Mouse (Mus musculus) lung, adult 2 months (tissue): ENCODE measurements around the gene Htr2b. TPM values are rescaled to one million over a fixed set of nuclear protein-coding genes. Genes with fewer than 3 reads are reported as not detected.

Experiments
- DNase-seq: peaks from one replicate; pipeline ENCODE4 v3.0.0; 2022
- H3K4me1 ChIP-seq: fragments of 200-500 bp; 2 replicates; pipeline ENCODE4 v1.6.1; 2011; ENCODE audit warnings: low read length; ENCODE audit not compliant: control insufficient read depth, insufficient read depth
- H3K4me3 ChIP-seq: fragments of 200-500 bp; replicated peaks from 2 replicates; pipeline ENCODE3; 2011; ENCODE audit warnings: low read depth, mild to moderate bottlenecking, control low read depth, low read length; ENCODE audit errors: extremely low read depth
- CTCF ChIP-seq: fragments of 200-500 bp; IDR thresholded peaks from 2 replicates; pipeline ENCODE4 v1.5.1; 2011; ENCODE audit warnings: mild to moderate bottlenecking, low read length, control low read depth; ENCODE audit not compliant: insufficient read depth
- POLR2A ChIP-seq: fragments of 200-500 bp; IDR thresholded peaks from 2 replicates; pipeline ENCODE4 v1.6.1; 2011; ENCODE audit warnings: low read depth, mild to moderate bottlenecking, control low read depth, low read length, borderline replicate concordance; ENCODE audit errors: extremely low read depth
- WGBS: fragments of 180-500 bp; shearing (Covaris S2); methylation state at CpG from one replicate; pipeline ENCODE4 v1.1.7; 2018; 5-methylcytosine and 5-hydroxymethylcytosine counted together
- polyA plus RNA-seq: library from polyadenylated mRNA; depleted of rRNA; stranded (reverse); fragments of >200 nt; gene quantifications from 2 replicates; pipeline ENCODE4 v1.2.3, GENCODE M21; 2012; rRNA removed

Htr2b gene
- polyA plus RNA-seq, result 0.42 and 0.73 TPM in 2 replicates

GRCm38 (mm10) chr1:86111779-86112178 lies at the start of gene Htr2b:
Htr2b (minus strand) TSS chr1:86111970.
- Histone ChIP-seq H3K4me1 (no peaks in the 10 kb centered on the region; the same call in 1 of the 2 replicates), H3K4me3 (no peak within 1 kb of the TSS)
- no peak for DNase-seq
- no peak for TF ChIP-seq CTCF
- TF ChIP-seq POLR2A, result no peak
- WGBS, result 31% methylated on average over 6 of the region's 6 CpGs

GRCm38 (mm10) chr1:86161061-86161460 lies 49.3 kb upstream of the Htr2b start:
- 87% methylated on average over 5 of the region's 5 CpGs for WGBS
- DNase-seq, result no peak
- H3K4me1 ChIP-seq, result no peaks in the 10 kb centered on the region
- TF ChIP-seq POLR2A, result no peak
- no peak for TF ChIP-seq CTCF
- no peak overlapping the region for H3K4me3 ChIP-seq

GRCm38 (mm10) chr1:86160479-86160878 lies 48.7 kb upstream of the Htr2b start:
- no peak overlapping the region for H3K4me3 ChIP-seq
- TF ChIP-seq CTCF, result no peak
- no peak for TF ChIP-seq POLR2A
- whole genome bisulfite sequencing, result 96% methylated on average over 5 of the region's 5 CpGs
- no peak for DNase-seq
- H3K4me1 ChIP-seq, result no peaks in the 10 kb centered on the region

- 91% methylated on average over 6 of the region's 6 CpGs for WGBS
- TF ChIP-seq POLR2A, result no peak
- TF ChIP-seq CTCF, result no peak
- H3K4me1 ChIP-seq, result peaks cover 2% of the 10 kb centered on the region; the same call in 1 of the 2 replicates
- DNase-seq, result no peak
- no peak overlapping the region for H3K4me3 ChIP-seq
These were observed 48.3 kb upstream of the Htr2b start for GRCm38 (mm10) chr1:86160059-86160458.

- H3K4me1 ChIP-seq, result peaks cover 3% of the 10 kb centered on the region; the same call in 1 of the 2 replicates
- 88% methylated on average over 6 of the region's 6 CpGs for WGBS
- TF ChIP-seq CTCF (no peak), POLR2A (no peak)
- no peak overlapping the region for H3K4me3 ChIP-seq
- DNase-seq, result no peak
These were observed 44.8 kb upstream of the Htr2b start for GRCm38 (mm10) chr1:86156595-86156994.

- no peak for DNase-seq
- H3K4me3 ChIP-seq, result no peak overlapping the region
- WGBS, result 78% methylated on average over 3 of the region's 3 CpGs
- H3K4me1 ChIP-seq, result peaks cover 3% of the 10 kb centered on the region; the same call in 1 of the 2 replicates
- TF ChIP-seq CTCF, result no peak
- TF ChIP-seq POLR2A, result no peak
These were observed 44.3 kb upstream of the Htr2b start for GRCm38 (mm10) chr1:86156075-86156474.

- DNase-seq, result no peak
- TF ChIP-seq CTCF (no peak), POLR2A (no peak)
- WGBS, result under 1% methylated on average over 18 of the region's 18 CpGs
- Histone ChIP-seq H3K4me1 (peaks cover 3% of the 10 kb centered on the region; the same call in 1 of the 2 replicates), H3K4me3 (peak overlapping the region; percentile 90)
These were observed 43.0 kb upstream of the Htr2b start for GRCm38 (mm10) chr1:86154824-86155164.

GRCm38 (mm10) chr1:86154133-86154823 lies 42.5 kb upstream of the Htr2b start, which contains the start of gene Armc9:
Armc9 (plus strand) TSS chr1:86154780.
- DNase-seq, result peak; percentile 90
- 2% methylated on average over 40 of the region's 40 CpGs for WGBS
- H3K4me3 ChIP-seq, result peak within 1 kb of the TSS; percentile 90
- TF ChIP-seq CTCF, result no peak
- TF ChIP-seq POLR2A, result peak; percentile 99; the same call in 1 of the 2 replicates
- peaks cover 3% of the 10 kb centered on the region; the same call in 1 of the 2 replicates for H3K4me1 ChIP-seq

- 85% methylated on average over 1 of the region's 1 CpGs for WGBS
- peak; percentile 24; the same call in 1 of the 2 replicates for TF ChIP-seq CTCF
- TF ChIP-seq POLR2A, result no peak
These were observed 40.8 kb upstream of the Htr2b start for GRCm38 (mm10) chr1:86152618-86153017.

GRCm38 (mm10) chr1:86151376-86151775 lies 39.6 kb upstream of the Htr2b start:
- no peak overlapping the region for H3K4me3 ChIP-seq
- H3K4me1 ChIP-seq, result peaks cover 3% of the 10 kb centered on the region; the same call in 1 of the 2 replicates
- DNase-seq, result no peak
- 78% methylated on average over 7 of the region's 7 CpGs for WGBS
- no peak for TF ChIP-seq POLR2A
- TF ChIP-seq CTCF, result no peak

More at GRCm38 (mm10) chr1:86152618-86153017, 40.8 kb upstream of the Htr2b start:
- H3K4me1 ChIP-seq, result peaks cover 3% of the 10 kb centered on the region; the same call in 1 of the 2 replicates
- no peak overlapping the region for H3K4me3 ChIP-seq
- no peak for DNase-seq
